ENCODE assay signal across 22 mouse cellular contexts in the genomic region with DNA sequence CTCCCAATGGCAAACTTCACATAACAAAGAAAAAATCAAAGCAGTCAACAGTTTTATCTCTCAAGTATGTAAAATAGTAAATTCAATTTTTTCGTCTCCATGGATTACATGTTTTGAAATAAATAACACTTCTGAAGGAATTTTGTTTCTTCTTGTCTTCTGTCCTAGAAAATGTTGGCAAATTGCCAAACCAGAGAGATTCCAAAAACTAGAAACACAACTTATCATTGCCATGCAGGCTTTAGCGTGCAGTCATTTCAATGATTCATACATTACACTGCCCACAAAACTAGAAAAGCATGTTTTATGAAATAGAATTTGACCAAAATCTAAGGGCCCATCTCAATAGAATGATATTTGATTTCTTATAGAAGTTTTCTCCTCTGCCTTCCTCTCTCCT.
DNase-seq lines count a peak whose midpoint lies in the region; ATAC-seq and TF ChIP-seq lines count a peak whose summit lies in the region.
"Had no signal": no experiment of that assay in that cellular context is flagged by ENCODE, and none has a peak within 500 bp of the region (broad histone marks: within the 10 kb centered on the region; RNA-seq: fewer than 3 reads in every experiment).

No protein-coding gene starts in this region.

- no peak overlapping the region for H3K9ac ChIP-seq in lung, embryonic 14.5 days
- H3K9ac ChIP-seq: embryonic facial prominence, embryonic 12.5 days; heart, embryonic 15.5 days; hindbrain, embryonic 13.5 days had no signal

- no peaks in the 10 kb centered on the region for H3K79me3 ChIP-seq in C2C12 (ENCODE audit: low read depth)

- H3K4me1 ChIP-seq in lung, embryonic 14.5 days (ENCODE audit: insufficient read depth) = no peaks in the 10 kb centered on the region
- H3K4me1 ChIP-seq: embryonic facial prominence, embryonic 12.5 days; forebrain, embryonic 10.5 days; heart, embryonic 15.5 days; hindbrain, embryonic 13.5 days had no signal

- no peaks in the 10 kb centered on the region for H3K27me3 ChIP-seq in lung, embryonic 14.5 days (ENCODE audit: insufficient read depth, low read length)
- H3K27me3 ChIP-seq in C2C12 (ENCODE audit: control insufficient read depth, insufficient read depth, insufficient read length) = no peaks in the 10 kb centered on the region
- H3K27me3 ChIP-seq: embryonic facial prominence, embryonic 12.5 days; heart, embryonic 15.5 days; hindbrain, embryonic 13.5 days had no signal

- no peaks in the 10 kb centered on the region for H3K36me3 ChIP-seq in lung, embryonic 14.5 days (ENCODE audit: insufficient read depth)
- no peaks in the 10 kb centered on the region for H3K36me3 ChIP-seq in C2C12 (ENCODE audit: control insufficient read depth, insufficient read depth)
- H3K36me3 ChIP-seq: embryonic facial prominence, embryonic 12.5 days; forebrain, embryonic 10.5 days; heart, embryonic 15.5 days; hindbrain, embryonic 13.5 days had no signal

- TF ChIP-seq CTCF in lung, embryonic 14.5 days (IDR thresholded peaks at IDR 0.05; ENCODE audit: low read depth) = no peak
- TF ChIP-seq CTCF in C2C12 (IDR thresholded peaks at IDR 0.05; ENCODE audit: control insufficient read depth, insufficient read depth, insufficient read length) = no peak

- ATAC-seq in lung, embryonic 14.5 days (ENCODE audit: insufficient read depth) = no peak
- ATAC-seq: forebrain, embryonic 16.5 days; hindbrain, postnatal 0 days had no signal

- no peak overlapping the region for H3K4me2 ChIP-seq in lung, embryonic 14.5 days
- H3K4me2 ChIP-seq: embryonic facial prominence, embryonic 12.5 days; heart, embryonic 11.5 days; heart, embryonic 15.5 days; hindbrain, embryonic 13.5 days had no signal

- 36% methylated on average over 2 of the region's 2 CpGs for WGBS in lung, embryonic 14.5 days

- DNase-seq in lung, embryonic 14.5 days = peak; percentile 77
- DNase-seq in lung, postnatal 14 days = no peak
- peak; percentile 68 for DNase-seq in adipocyte (ENCODE audit: low spot score)
- DNase-seq in skeletal muscle tissue, adult 2 months (ENCODE audit: low read depth, low spot score) = peak; percentile 5
- DNase-seq in left cerebral cortex, postnatal 14 days (ENCODE audit: low spot score in 2 of 2) = no peak
- DNase-seq in cerebellum, postnatal 36 days = no peak
- DNase-seq: adrenal gland, postnatal 14 days; B cell, adult 2 months; cerebellum, adult 18-20 months; embryo, embryonic 11 days; gastrocnemius, postnatal 14 days; heart, adult 2 months; heart, postnatal 14 days; kidney, adult 11 months had no signal

- H3K27ac ChIP-seq in lung, embryonic 14.5 days (ENCODE audit: low read depth) = no peak overlapping the region
- H3K27ac ChIP-seq: embryonic facial prominence, embryonic 12.5 days; forebrain, embryonic 10.5 days; heart, adult 2 months; heart, embryonic 15.5 days; hindbrain, embryonic 13.5 days; hindbrain, postnatal 0 days had no signal

- intact Hi-C loops in left cerebral cortex, postnatal 14 days (cut with DNase I) = no loop called here

- H3K79me2 ChIP-seq in C2C12 (ENCODE audit: control insufficient read depth, insufficient read depth) = no peaks in the 10 kb centered on the region

- H3K4me3 ChIP-seq in lung, embryonic 14.5 days (ENCODE audit: low read depth, low read length) = no peak overlapping the region
- no peak overlapping the region for H3K4me3 ChIP-seq in C2C12 (ENCODE audit: insufficient read depth, poor library complexity, severe bottlenecking)
- H3K4me3 ChIP-seq: embryonic facial prominence, embryonic 12.5 days; forebrain, embryonic 10.5 days; heart, adult 2 months; heart, embryonic 15.5 days; hindbrain, embryonic 13.5 days had no signal

- no peak overlapping the region for H3ac ChIP-seq in C2C12 (ENCODE audit: control insufficient read depth, insufficient read length, low read depth)

- no peaks in the 10 kb centered on the region for H3K9me3 ChIP-seq in lung, embryonic 14.5 days (ENCODE audit: low read depth, low read length)
- H3K9me3 ChIP-seq: embryonic facial prominence, embryonic 12.5 days; forebrain, embryonic 10.5 days; heart, embryonic 15.5 days; hindbrain, embryonic 13.5 days had no signal

TF ChIP-seq in C2C12, 6 proteins besides CTCF, POLR2A, EP300 and RAD21:
- no peak for TF ChIP-seq USF1 (IDR thresholded peaks at IDR 0.05; ENCODE audit: low read depth)
- no peak for TF ChIP-seq MAX (IDR thresholded peaks at IDR 0.05)
- TF ChIP-seq MYOG (IDR thresholded peaks at IDR 0.05; ENCODE audit: control insufficient read depth, extremely low read depth, insufficient read length) = no peak
- TF ChIP-seq MYOD1 (IDR thresholded peaks at IDR 0.05; ENCODE audit: control insufficient read depth, insufficient read length, low read depth) = no peak
- TF ChIP-seq CEBPB (IDR thresholded peaks at IDR 0.05; ENCODE audit: low read depth) = no peak
- peak; percentile 15 for TF ChIP-seq FOSL1 (IDR thresholded peaks at IDR 0.05; ENCODE audit: insufficient read depth, low read length, poor library complexity, severe bottlenecking)

Comparison
In these comparisons a context has a peak if more than half of its experiments do, and no peak if none do; other contexts are left out.
1. DNase-seq: peak in lung, embryonic 14.5 days (single experiment), adipocyte (single experiment) and skeletal muscle tissue, adult 2 months (single experiment); none in lung, postnatal 14 days (single experiment), left cerebral cortex, postnatal 14 days (0 of 2) and cerebellum, postnatal 36 days (0 of 2).